Mouse (Mus musculus) cerebellum, postnatal 14 days (tissue): ENCODE measurements at regions not wholly inside any gene's neighbourhood (a gene's known extent, or its start where the extent isn't known, plus 50 kb on each side); places are given as distances from the start of the nearest gene placed in this dataset.

Experiments
- DNase-seq, 2 experiments: peaks; one replicate each; pipeline ENCODE4 v3.0.0; 2021; ENCODE audit warnings: mixed read lengths in 2 of 2

DNA sequence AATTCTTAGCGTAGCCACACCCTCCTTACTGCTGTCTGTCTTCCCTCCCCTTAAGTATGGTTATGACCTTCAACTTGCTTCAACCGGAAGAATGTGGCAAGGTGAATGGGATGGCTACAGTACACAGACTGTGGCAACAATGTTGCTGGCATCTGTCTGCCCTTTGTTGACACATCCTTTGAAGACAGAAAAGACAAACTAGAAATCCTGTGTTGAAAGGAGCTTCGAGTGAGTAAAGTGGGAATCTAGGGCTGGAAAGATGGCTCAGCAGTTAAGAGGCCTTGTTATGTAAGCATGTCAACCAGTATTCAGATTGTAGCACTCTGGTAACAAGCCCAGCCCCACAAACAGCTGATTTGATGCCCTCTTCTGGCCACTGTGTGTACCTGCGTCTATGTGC, 60.2 kb upstream of the Ercc4 start:
- DNase-seq = no peak

DNA sequence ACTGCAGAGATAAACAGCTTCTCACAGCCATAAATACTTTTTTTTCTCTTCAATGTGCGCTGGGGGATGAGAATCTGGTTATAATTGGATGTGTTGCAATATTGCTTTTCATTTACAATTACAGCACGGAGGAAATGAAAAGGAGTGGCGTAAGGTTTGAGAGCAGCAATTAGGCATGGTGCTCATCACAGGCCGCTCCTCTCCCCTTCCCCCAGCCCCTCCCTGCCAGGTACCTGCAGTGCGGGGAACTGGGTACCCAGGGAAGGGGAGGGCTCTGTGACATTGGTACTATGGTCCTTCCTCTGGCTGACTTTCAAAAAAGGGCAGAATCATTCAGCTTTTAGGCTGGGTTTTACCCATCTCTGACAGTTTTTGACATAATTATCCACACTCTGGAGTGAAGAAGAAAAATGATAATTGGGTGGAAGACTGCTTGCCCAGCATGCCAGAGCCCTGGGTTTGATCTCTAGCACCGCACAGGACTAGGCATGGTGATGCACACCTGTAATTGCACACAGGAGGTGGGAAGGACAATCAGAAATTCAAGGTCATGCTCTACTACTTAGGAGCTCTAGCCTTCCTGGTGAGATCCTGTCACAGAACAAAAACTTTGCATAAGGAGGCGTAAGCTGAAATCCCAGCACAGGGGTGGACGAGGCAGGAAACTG, 59.1 kb upstream of the Ercc4 start:
- no peak for DNase-seq

DNA sequence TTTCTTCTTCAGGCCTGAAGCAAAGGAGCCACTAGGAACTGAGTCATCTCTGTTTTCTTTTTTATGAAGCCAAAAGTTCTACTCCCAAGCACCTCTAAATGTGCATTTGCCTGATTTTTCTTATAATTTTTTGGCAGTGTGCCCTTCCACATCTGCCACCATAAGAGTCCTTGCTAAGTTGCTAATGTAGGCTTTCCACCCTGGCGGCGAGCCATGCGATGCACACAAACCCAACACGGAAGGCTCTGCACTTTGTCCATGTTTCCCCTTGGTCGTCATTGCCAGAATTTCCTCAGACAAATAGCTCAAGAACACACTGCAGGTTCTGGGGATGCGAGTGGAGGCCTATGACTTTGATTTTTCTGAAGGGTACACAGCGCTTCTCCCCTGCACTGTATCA, 54.5 kb upstream of the Ercc4 start:
- DNase-seq = no peak
